Mouse (Mus musculus) ovary, postnatal 14 days (tissue): ENCODE results near the gene Cnot2.

Experiments used
- DNase-seq: peaks from one replicate; pipeline ENCODE4 v3.0.0; 2022; ENCODE audit warnings: low spot score

Cnot2 gene

GRCm38 (mm10) chr10:116475725-116476124 is 105.6 kb downstream of the Cnot2 start:
- no peak for DNase-seq

DNA sequence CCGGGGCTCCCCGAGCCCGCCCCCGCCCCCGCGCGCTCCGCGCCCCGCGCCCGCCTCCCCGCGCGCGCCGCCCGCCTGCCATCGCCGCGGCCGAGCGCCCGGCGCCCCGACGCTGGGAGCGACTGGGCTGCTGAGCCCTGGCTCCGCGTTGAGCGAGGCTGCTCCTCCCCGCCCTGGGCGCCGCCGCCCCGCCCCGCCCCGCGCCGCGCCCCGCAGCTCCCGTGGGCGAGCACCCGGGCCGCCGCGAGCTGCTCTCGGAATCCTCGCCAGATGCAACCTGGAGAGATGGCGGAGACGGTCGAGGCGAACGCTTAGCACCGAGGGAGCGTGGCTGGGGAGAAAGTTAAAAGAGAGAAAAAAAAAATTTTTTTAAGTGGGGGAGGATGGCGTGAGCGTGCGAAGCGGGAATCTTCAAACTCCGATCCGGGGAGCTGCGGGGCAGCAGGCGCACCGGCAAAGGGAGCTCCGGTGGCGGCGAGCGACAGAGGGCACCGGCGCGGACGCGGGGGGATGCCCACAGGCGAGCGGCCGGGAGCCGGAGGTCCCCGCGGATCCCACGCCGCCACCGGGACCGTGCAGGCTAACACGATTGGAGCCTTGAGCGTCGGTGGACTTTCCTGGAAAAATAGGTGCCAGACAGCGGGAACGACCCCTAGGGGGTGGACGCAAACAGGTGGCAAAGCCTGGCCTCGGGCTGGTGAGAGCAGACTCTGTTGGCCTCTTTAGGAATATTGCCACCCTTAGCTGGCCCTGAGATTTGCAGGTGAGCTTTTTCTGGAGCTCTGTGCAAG is 107.4 kb downstream of the Cnot2 start, which contains the start of gene Kcnmb4:
Kcnmb4 (minus strand) TSS at position 120 of the 791 bp plus-strand sequence.
- DNase-seq: peak; percentile 11

DNA sequence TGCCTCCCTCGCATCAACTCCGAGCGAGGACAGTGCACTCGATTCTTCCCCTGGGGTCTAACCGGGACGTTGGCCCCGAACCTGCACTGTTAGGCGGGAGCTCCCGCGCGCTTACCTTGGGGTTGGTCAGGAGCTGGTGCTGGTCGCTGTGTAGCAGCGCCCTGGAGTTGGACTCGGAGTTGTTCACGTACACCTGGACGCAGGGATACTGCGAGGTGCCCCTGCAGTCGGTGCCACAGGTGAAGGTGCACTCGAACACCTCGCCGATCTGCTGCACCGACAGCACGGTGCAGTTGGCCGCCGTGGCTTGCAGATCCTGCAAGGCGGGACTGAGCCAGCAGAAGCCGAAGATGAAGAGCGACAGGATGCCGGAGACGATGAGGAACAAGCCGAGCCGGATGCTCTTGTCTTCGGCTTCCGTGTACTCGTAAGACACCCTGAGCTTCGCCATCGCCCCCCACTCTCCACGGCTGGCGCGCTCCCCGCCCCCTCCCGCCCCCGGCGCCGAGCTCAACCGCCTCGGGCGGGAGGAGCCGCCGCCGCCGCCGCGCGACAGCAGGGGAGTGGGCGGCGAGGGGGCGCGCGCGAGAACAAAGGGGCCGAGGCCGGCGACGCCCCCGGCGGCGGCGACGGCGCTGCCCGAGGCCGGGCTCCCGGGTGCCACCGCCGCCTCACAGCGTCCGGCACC is 108.1 kb downstream of the Cnot2 start:
- peak; percentile 14 for DNase-seq

DNA sequence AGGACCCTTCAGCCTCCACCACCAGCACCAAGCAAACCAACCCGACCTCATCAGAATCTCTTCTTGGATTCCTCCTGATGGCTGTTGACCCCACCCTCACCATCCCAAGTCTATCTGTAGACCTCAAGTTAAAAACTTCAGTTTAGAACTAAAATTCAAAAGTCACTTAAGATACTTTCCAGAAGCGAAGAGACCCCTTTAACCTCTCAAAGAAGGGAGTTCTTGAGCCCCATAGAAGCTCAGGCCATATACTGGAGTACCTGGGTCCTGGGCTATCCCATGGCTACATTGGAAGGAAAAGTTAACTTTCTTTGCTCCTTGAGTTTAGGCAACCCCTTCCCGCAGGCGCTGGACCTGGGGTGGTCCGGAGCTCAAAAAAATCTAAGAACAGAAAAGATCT is 108.7 kb downstream of the Cnot2 start:
- DNase-seq: no peak

- DNase-seq: no peak
Observed at GRCm38 (mm10) chr10:116470306-116470925, 110.9 kb downstream of the Cnot2 start.

DNA sequence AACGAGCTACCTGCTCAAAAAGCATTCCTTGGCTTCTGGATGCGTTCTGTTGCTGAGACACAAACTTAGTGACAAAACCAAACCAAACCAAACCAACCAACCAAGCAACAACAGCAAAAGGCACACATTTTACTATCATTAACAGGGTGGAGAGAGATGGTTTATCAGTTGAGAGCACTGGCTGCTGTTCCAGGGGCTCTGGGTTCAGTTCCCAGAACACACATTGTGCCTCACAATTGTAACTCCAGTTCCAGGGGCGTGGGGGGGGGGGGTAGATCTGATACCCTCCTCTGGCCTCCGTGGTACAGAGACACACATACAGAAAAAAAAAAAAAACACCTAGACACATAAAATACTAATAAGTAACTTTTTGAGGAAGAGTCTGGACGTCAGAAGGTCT is 113.2 kb downstream of the Cnot2 start:
- no peak for DNase-seq

DNA sequence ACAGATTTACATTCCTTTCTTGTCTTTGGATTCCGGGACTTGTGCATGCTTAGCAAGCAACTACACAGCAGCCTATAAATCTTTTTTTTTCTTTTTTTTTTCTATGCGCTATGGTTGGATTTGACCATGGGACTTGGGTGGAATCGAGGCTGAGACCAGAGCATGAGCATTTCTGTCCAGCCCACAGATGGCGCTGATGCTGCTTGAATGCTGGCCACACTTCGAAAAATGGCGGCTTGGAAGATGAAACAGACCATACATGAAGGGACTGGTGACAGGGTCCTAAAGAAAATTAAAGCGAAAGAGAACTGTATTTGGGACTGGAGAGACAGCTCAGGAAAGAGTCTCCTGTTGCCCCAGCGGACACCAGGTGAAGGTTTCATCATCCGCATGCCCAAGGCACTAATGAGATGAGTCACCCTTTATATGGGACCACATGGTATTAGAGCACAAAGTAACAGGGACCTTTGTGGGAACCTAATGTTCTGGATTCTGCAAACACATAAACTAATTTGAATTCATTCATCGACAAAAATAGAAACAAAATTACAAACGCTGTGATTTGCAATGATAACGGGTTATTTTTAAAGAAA is 117.5 kb downstream of the Cnot2 start:
- DNase-seq: no peak

DNA sequence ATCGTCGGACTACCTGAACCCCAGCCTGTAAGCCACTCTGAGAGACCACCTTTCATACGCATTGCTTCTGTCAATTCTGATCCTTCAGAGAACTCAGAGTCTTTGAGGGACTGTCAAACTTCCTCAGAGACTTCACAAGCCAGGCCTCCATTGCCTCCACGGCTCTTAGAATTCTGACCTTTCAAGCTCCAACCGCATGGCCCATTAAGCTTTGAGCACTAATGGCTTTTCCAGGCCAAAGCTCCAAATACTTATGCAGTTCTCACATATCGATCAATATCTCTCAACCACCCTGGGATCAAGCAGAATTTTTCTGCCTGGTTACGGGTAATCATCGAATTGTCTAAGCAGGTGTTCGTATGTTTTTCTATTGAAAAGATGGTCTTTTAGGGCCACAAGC is 119.9 kb downstream of the Cnot2 start:
- no peak for DNase-seq

DNA sequence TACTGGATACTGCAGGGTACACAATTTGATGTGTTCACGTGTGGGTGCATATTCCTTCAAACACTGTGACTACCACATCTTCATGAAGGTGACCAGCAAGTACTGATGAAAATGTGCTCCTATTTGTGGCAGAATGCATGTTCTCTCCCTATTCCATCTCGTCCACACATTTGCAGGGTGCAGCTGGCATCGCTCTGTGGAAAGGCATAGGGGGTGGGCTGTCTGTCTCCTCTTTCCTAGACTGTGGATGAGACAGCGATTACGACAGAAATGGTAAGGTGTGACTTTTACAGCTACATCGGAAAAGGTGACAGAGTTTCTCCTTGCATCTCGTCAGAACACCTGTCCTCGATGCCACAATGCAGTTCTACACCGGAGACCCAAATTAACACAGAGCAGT is 122.5 kb downstream of the Cnot2 start:
- no peak for DNase-seq

- DNase-seq: no peak
Observed at GRCm38 (mm10) chr10:116452771-116453170, 128.5 kb downstream of the Cnot2 start.

GRCm38 (mm10) chr10:116450621-116451020 is 130.7 kb downstream of the Cnot2 start:
- no peak for DNase-seq

GRCm38 (mm10) chr10:116448166-116448565 is 133.1 kb downstream of the Cnot2 start:
- DNase-seq: no peak

GRCm38 (mm10) chr10:116447176-116447575 is 134.1 kb downstream of the Cnot2 start:
- no peak for DNase-seq

- DNase-seq: no peak
Observed at GRCm38 (mm10) chr10:116446040-116446439, 135.3 kb downstream of the Cnot2 start.

GRCm38 (mm10) chr10:116444826-116445225 is 136.5 kb downstream of the Cnot2 start:
- no peak for DNase-seq

GRCm38 (mm10) chr10:116444371-116444770 is 136.9 kb downstream of the Cnot2 start:
- DNase-seq: no peak

DNA sequence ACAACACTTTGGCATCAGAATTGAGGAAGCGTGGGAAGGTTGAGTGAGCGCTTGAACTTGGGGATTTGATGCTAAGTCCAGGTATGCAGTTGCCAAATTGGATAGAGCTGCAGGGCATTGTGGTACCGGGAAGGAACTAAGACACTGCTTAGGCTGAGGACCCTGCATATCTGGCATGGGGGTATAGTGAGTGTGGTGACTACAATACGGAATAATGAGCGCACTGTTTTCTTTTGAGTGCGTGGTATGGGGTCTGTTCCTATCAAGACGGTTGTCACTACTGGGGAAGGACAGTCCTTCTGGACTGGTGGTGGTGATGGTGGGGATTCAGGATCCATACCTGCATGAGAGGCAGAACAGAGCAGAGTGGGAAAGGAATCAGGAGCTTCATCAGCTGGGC is 140.4 kb downstream of the Cnot2 start:
- no peak for DNase-seq

DNA sequence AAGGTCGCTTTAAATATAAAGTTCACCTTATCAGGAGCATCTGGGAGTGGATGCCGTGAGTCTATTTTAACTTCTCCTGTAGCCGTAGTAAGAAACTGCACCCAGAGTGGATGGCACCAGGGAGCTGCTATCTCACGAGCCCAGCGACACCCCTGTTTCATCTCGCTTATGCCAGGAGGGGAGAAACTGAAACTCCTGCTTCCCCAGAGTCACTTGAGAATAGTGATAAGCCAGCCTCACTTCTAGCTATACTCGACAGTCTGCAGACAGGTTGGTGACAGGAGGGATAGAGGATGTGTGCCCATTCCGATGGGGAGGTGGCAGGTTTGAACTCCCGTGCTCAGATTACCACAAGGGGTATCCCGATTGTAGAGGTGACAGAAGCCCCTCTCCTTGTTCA is 141.2 kb downstream of the Cnot2 start:
- DNase-seq: no peak

DNA sequence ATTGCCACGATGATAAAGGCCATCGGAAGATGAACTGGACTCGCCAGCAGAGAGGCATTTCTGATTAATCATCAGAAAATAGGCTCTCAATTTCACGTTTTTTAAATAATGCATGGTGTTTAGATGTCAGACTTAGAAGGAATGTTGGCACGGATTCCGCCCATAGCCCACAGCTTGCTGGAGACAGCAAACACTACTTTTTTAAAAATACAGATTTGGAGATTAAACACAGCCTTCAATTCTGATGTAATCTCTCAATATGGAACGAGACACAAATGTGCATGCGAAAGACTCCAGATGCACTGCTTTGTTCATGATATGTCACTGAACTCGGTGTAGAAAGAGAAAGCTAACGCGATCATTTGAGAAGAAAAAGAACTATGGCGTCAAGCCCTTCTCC is 145.9 kb downstream of the Cnot2 start:
- DNase-seq: no peak
